Mouse (Mus musculus): ENCODE results near the gene Adam11. TPM values are rescaled to one million over a fixed set of nuclear protein-coding genes. Genes with fewer than 3 reads are reported as not detected.

The Adam11 gene
- 0.82 and 1.2 TPM in 2 replicates for polyA plus RNA-seq (2015; fragmentation: Nextera tagmentation; extraction: Ambion mirVana)

DNA sequence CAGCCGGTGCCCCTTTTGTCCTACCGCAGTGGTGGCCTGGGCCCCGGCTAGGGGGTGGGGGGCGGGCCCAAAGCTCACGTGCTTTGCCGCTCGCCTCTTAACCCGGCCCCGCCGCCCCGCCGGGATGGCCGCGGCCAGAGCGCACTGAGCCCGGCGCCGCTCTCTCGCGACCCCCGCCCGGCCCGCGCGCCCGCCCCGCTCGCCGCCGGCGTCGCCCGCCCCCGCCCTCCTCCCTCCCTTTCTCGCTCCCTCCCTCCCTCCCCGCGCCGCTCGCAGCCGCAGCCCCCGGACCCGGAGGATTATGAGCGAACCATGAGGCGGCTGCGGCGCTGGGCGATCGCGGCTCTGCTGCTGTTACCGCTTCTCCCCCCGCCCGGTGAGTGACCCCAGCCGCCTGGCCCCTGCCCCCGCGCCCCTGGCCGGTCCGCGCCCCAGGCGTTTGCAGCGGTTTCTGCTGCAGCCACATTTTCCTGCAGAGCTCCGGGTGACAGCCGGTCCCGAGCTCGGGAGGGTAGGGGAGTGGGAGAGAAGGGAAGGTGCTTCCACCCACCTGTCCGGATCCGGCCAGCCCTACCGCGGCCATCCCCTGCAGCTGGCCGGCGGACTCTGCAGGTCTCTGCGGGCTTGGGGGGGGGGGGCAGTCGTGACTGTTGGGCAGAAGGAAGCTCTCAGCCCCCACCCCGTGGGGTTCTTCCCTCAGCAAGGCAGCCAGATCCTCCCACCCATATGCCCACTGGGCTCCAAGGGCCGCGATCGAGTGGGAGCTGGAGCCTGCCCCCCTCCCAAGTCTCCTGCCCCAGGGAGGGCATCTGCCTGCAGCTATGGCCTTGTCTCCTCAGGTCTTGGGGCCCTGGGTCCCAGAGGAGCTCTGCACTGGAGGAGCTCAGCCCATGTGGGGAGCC is at the start of gene Adam11:
Adam11 (plus strand) TSS at position 131 of the 902 bp plus-strand sequence.

DNA sequence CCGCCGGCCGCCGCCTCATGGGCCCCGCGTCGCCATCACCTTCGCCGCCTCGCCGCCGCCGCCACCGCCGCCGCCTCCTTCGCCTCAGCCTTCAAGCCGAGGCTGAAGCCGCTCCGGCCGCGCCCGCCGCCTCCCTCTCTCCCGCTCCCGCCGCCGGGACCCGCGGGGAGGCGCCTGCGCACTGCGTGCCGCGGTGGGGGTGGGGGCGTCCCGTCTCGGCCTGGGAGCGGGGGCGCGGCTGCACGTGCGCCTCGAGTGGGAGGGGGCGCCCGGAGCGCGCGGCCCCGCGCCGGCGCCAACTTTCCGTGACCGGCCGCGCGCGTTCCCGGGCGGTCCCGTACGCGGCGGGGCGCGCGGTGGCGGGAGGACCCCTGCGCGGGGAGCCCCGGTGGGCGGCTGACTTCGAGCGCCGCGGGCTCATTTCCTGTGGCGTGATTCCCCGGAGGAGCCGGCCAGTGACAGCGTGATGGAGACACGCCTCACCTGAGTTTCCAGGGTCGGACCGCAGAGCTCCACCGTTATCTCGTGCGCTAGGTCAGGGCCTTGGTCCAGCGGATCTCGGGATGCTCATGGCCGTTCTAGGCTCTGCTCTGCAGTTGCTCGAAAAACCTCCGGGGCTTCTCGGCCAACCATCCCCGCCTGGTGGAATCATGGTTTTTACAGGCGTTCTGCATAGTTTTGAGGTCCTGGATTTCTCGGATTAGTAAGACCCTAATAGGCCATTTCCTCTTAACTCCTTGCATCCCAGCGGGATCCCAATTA is 58.0 kb downstream of the Adam11 start, which contains the start of gene Gjc1:
Gjc1 (minus strand) TSS at position 680 of the 762 bp plus-strand sequence.

Other genes starting within 250 kb of the Adam11 start
- 29.2 and 33.6 TPM in 2 replicates for gene Gpatch8, start 205.0 kb upstream of the Adam11 start, polyA plus RNA-seq (2015; fragmentation: Nextera tagmentation; extraction: Ambion mirVana)
- gene Gm11627, start 182.0 kb upstream of the Adam11 start, polyA plus RNA-seq (2015; fragmentation: Nextera tagmentation; extraction: Ambion mirVana) = 4.1 and 6.5 TPM in 2 replicates
- gene Fzd2, start 157.0 kb upstream of the Adam11 start, polyA plus RNA-seq (2015; fragmentation: Nextera tagmentation; extraction: Ambion mirVana) = 3.4 and 4.1 TPM in 2 replicates
- gene Meioc, start 97.7 kb upstream of the Adam11 start, polyA plus RNA-seq (2015; fragmentation: Nextera tagmentation; extraction: Ambion mirVana) = 0.07 TPM in 1 of 2 replicates, not detected in the other
- gene Ccdc43, start 63.7 kb upstream of the Adam11 start, polyA plus RNA-seq (2015; fragmentation: Nextera tagmentation; extraction: Ambion mirVana) = 14.4 and 16.5 TPM in 2 replicates
- gene Gjc1, start 58.3 kb downstream of the Adam11 start, polyA plus RNA-seq (2015; fragmentation: Nextera tagmentation; extraction: Ambion mirVana) = 7.1 and 9.2 TPM in 2 replicates
- gene Higd1b, start 74.4 kb downstream of the Adam11 start, polyA plus RNA-seq (2015; fragmentation: Nextera tagmentation; extraction: Ambion mirVana) = 0.29 TPM in 1 of 2 replicates, not detected in the other
- gene Eftud2, start 119.5 kb downstream of the Adam11 start, polyA plus RNA-seq (2015; fragmentation: Nextera tagmentation; extraction: Ambion mirVana) = 110 and 121 TPM in 2 replicates
- gene Ccdc103, start 119.8 kb downstream of the Adam11 start, polyA plus RNA-seq (2015; fragmentation: Nextera tagmentation; extraction: Ambion mirVana) = 0.69 and 0.77 TPM in 2 replicates
- gene Fam187a, start 123.7 kb downstream of the Adam11 start, polyA plus RNA-seq (2015; fragmentation: Nextera tagmentation; extraction: Ambion mirVana) = not detected in 2 replicates
- gene Gfap, start 139.5 kb downstream of the Adam11 start, polyA plus RNA-seq (2015; fragmentation: Nextera tagmentation; extraction: Ambion mirVana) = 8.5 and 9.8 TPM in 2 replicates
- 7.1 and 9.6 TPM in 2 replicates for gene Kif18b, start 163.7 kb downstream of the Adam11 start, polyA plus RNA-seq (2015; fragmentation: Nextera tagmentation; extraction: Ambion mirVana)
- gene C1ql1, start 185.2 kb downstream of the Adam11 start, polyA plus RNA-seq (2015; fragmentation: Nextera tagmentation; extraction: Ambion mirVana) = 0.08 and 0.28 TPM in 2 replicates

All from spleen, postnatal 0 days (tissue).